ENCODE assay signal across 11 mouse cellular contexts in genomic region chr3:55353169-55353568, GRCm38 (mm10).
DNase-seq lines count a peak whose midpoint lies in the region; ATAC-seq and TF ChIP-seq lines count a peak whose summit lies in the region.
"Had no signal": no experiment of that assay in that cellular context is flagged by ENCODE, and none has a peak within 500 bp of the region (broad histone marks: within the 10 kb centered on the region; RNA-seq: fewer than 3 reads in every experiment).

No protein-coding gene starts in this region.

- no peaks in the 10 kb centered on the region for H3K9me3 ChIP-seq in forebrain, embryonic 11.5 days (ENCODE audit: control insufficient read depth, low read length)
- H3K9me3 ChIP-seq in forebrain, embryonic 10.5 days: no peaks in the 10 kb centered on the region
- no peaks in the 10 kb centered on the region for H3K9me3 ChIP-seq in neural tube, embryonic 11.5 days (ENCODE audit: control insufficient read depth, low read length)
- H3K9me3 ChIP-seq in hindbrain, postnatal 0 days (ENCODE audit: low read length): no peaks in the 10 kb centered on the region
- no peaks in the 10 kb centered on the region for H3K9me3 ChIP-seq in heart, embryonic 10.5 days
- H3K9me3 ChIP-seq: heart, embryonic 13.5 days had no signal

- no peak for TF ChIP-seq POLR2A in olfactory bulb, adult 2 months (IDR thresholded peaks at IDR 0.05; ENCODE audit: insufficient read depth, low read depth, low read length)

- no peak overlapping the region for H3K27ac ChIP-seq in forebrain, embryonic 11.5 days (ENCODE audit: low read depth, low read length)
- H3K27ac ChIP-seq in forebrain, embryonic 10.5 days: no peak overlapping the region
- 0 out of 2 replicates have a peak overlapping the region, but pooled peaks have one; percentile 83 for H3K27ac ChIP-seq in neural tube, embryonic 11.5 days (ENCODE audit: low read depth, low read length)
- 0 out of 2 replicates have a peak overlapping the region, but pooled peaks have one; percentile 5 for H3K27ac ChIP-seq in hindbrain, postnatal 0 days
- peak overlapping the region; percentile 99 for H3K27ac ChIP-seq in olfactory bulb, adult 2 months (ENCODE audit: insufficient read depth, low read depth, low read length)
- H3K27ac ChIP-seq in heart, embryonic 10.5 days: no peak overlapping the region
- H3K27ac ChIP-seq: heart, embryonic 13.5 days had no signal

- no peak overlapping the region for H3K9ac ChIP-seq in forebrain, embryonic 11.5 days (ENCODE audit: low read length)
- H3K9ac ChIP-seq in neural tube, embryonic 11.5 days (ENCODE audit: low read length): no peak overlapping the region
- no peak overlapping the region for H3K9ac ChIP-seq in hindbrain, postnatal 0 days (replicated peaks; ENCODE audit: low read length)
- H3K9ac ChIP-seq: heart, embryonic 13.5 days had no signal

- H3K4me3 ChIP-seq in forebrain, embryonic 11.5 days (ENCODE audit: low read depth, low read length): no peak overlapping the region
- no peak overlapping the region for H3K4me3 ChIP-seq in forebrain, embryonic 10.5 days
- no peak overlapping the region for H3K4me3 ChIP-seq in neural tube, embryonic 11.5 days (ENCODE audit: low read depth, low read length)
- H3K4me3 ChIP-seq in hindbrain, postnatal 0 days (ENCODE audit: low read length): no peak overlapping the region
- H3K4me3 ChIP-seq in olfactory bulb, adult 2 months (ENCODE audit: insufficient read depth, low read depth, low read length): no peak overlapping the region
- H3K4me3 ChIP-seq in heart, embryonic 10.5 days: no peak overlapping the region
- H3K4me3 ChIP-seq: heart, embryonic 13.5 days had no signal

- peak; percentile 52 for DNase-seq in forebrain, embryonic 11.5 days (ENCODE audit: low spot score)
- DNase-seq in forebrain, embryonic 10.5 days (ENCODE audit: extremely low spot score, low spot score): no peak
- no peak for DNase-seq in neural tube, embryonic 11.5 days (ENCODE audit: low spot score)
- DNase-seq in neural tube, embryonic 10.5 days (ENCODE audit: extremely low spot score, low spot score): no peak
- DNase-seq in hindbrain, postnatal 0 days (ENCODE audit: low spot score): peak; percentile 57
- DNase-seq in kidney, adult 11 months: no peak
- no peak for DNase-seq in heart, embryonic 10.5 days (ENCODE audit: low spot score)
- DNase-seq: spleen, adult 18-20 months had no signal

- peaks cover 23% of the 10 kb centered on the region for H3K4me1 ChIP-seq in forebrain, embryonic 11.5 days (replicated peaks; ENCODE audit: control insufficient read depth, insufficient read depth, low read length)
- H3K4me1 ChIP-seq in forebrain, embryonic 10.5 days: peaks cover 55% of the 10 kb centered on the region
- H3K4me1 ChIP-seq in neural tube, embryonic 11.5 days (ENCODE audit: control insufficient read depth, insufficient read depth, low read length): peaks cover 18% of the 10 kb centered on the region
- H3K4me1 ChIP-seq in hindbrain, postnatal 0 days (ENCODE audit: insufficient read depth, low read length): peaks cover 36% of the 10 kb centered on the region
- H3K4me1 ChIP-seq in olfactory bulb, adult 2 months (ENCODE audit: control insufficient read depth, insufficient read depth, low read length): peaks cover 54% of the 10 kb centered on the region
- peaks cover 19% of the 10 kb centered on the region for H3K4me1 ChIP-seq in heart, embryonic 10.5 days

- H3K36me3 ChIP-seq in forebrain, embryonic 11.5 days (ENCODE audit: control insufficient read depth, insufficient read depth, low read length): no peaks in the 10 kb centered on the region
- H3K36me3 ChIP-seq in forebrain, embryonic 10.5 days (replicated peaks): no peaks in the 10 kb centered on the region
- H3K36me3 ChIP-seq in neural tube, embryonic 11.5 days (ENCODE audit: control insufficient read depth, insufficient read depth, low read length): no peaks in the 10 kb centered on the region
- no peaks in the 10 kb centered on the region for H3K36me3 ChIP-seq in hindbrain, postnatal 0 days (ENCODE audit: insufficient read depth, low read length)
- H3K36me3 ChIP-seq in heart, embryonic 10.5 days: no peaks in the 10 kb centered on the region
- H3K36me3 ChIP-seq: heart, embryonic 13.5 days had no signal

- WGBS in forebrain, embryonic 11.5 days: 91% methylated on average over 9 of the region's 9 CpGs
- WGBS in forebrain, embryonic 10.5 days: 91% methylated on average over 9 of the region's 9 CpGs
- 75% methylated on average over 9 of the region's 9 CpGs for WGBS in neural tube, embryonic 11.5 days
- 66% methylated on average over 9 of the region's 9 CpGs for WGBS in hindbrain, postnatal 0 days
- WGBS in olfactory bulb, adult 2 months: 41% methylated on average over 9 of the region's 9 CpGs
- WGBS in heart, embryonic 10.5 days: 88% methylated on average over 9 of the region's 9 CpGs

- no peaks in the 10 kb centered on the region for H3K27me3 ChIP-seq in forebrain, embryonic 11.5 days (ENCODE audit: control insufficient read depth, insufficient read depth, low read length)
- H3K27me3 ChIP-seq in forebrain, embryonic 10.5 days (ENCODE audit: poor library complexity, severe bottlenecking): no peaks in the 10 kb centered on the region
- no peaks in the 10 kb centered on the region for H3K27me3 ChIP-seq in neural tube, embryonic 11.5 days (ENCODE audit: control insufficient read depth, insufficient read depth, low read length)
- H3K27me3 ChIP-seq in hindbrain, postnatal 0 days (ENCODE audit: insufficient read depth, low read length): no peaks in the 10 kb centered on the region
- no peaks in the 10 kb centered on the region for H3K27me3 ChIP-seq in heart, embryonic 10.5 days (ENCODE audit: insufficient read depth, poor library complexity, severe bottlenecking)
- H3K27me3 ChIP-seq: heart, embryonic 13.5 days had no signal

- H3K4me2 ChIP-seq in forebrain, embryonic 11.5 days (ENCODE audit: low read depth, low read length, severe bottlenecking): no peak overlapping the region
- H3K4me2 ChIP-seq in neural tube, embryonic 11.5 days (ENCODE audit: low read depth): no peak overlapping the region
- H3K4me2 ChIP-seq in hindbrain, postnatal 0 days (ENCODE audit: low read depth, low read length): no peak overlapping the region
- H3K4me2 ChIP-seq: heart, embryonic 13.5 days had no signal

- no peak for ATAC-seq in forebrain, embryonic 11.5 days (replicated peaks; ENCODE audit: low FRiP score)
- ATAC-seq in neural tube, embryonic 11.5 days (ENCODE audit: insufficient read depth, low FRiP score, low TSS enrichment): no peak
- no peak for ATAC-seq in hindbrain, postnatal 0 days
- ATAC-seq: inflammation-experienced regulatory T-cells, adult 6 months had no signal

- TF ChIP-seq CTCF in hindbrain, postnatal 0 days (IDR thresholded peaks at IDR 0.05; ENCODE audit: low read depth): peak; percentile 30; the same call in 1 of the 2 replicates
- no peak for TF ChIP-seq CTCF in olfactory bulb, adult 2 months (IDR thresholded peaks at IDR 0.05; ENCODE audit: insufficient read depth, low read depth, low read length)

Comparison
In these comparisons a context has a peak if more than half of its experiments do, and no peak if none do; other contexts are left out.
1. DNase-seq: peak in forebrain, embryonic 11.5 days (single experiment) and hindbrain, postnatal 0 days (single experiment); none in forebrain, embryonic 10.5 days (single experiment), neural tube, embryonic 11.5 days (single experiment), neural tube, embryonic 10.5 days (single experiment), kidney, adult 11 months (single experiment) and heart, embryonic 10.5 days (single experiment).
2. H3K27ac ChIP-seq: peak in neural tube, embryonic 11.5 days (single experiment), hindbrain, postnatal 0 days (single experiment) and olfactory bulb, adult 2 months (single experiment); none in forebrain, embryonic 11.5 days (single experiment), forebrain, embryonic 10.5 days (single experiment) and heart, embryonic 10.5 days (single experiment).